Mouse (Mus musculus) induced T-regulatory cell, adult 2 months (primary cell): ENCODE results near the gene Gna15.

Experiments
- DNase-seq: peaks from one replicate; pipeline ENCODE4 v3.0.0-alpha.2; 2012; ENCODE audit warnings: low read depth

Gna15 gene

DNA sequence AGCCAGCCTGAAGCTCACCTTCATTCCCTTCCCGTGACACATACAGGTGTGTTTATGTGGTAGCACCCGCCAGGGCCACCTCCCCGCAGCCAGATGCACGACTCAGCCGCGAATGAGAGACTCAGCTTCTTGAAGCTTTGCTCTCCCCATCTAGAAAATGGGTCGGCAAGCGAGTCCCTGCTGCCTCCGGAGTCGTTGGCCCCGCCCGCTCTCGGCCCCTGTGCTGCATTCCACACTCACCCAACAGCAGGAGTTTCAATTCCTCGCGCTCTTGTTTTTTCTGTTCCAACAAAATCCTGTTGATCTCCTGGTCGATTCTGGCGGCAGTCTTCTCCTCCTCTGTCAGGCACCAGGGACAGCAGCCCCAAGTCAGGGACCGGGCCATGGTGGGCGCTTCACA, 455 bp downstream of the Gna15 start:
- DNase-seq: peak; percentile 67

GRCm38 (mm10) chr10:81523142-81523541, 883 bp downstream of the Gna15 start:
- peak; percentile 26 for DNase-seq

DNA sequence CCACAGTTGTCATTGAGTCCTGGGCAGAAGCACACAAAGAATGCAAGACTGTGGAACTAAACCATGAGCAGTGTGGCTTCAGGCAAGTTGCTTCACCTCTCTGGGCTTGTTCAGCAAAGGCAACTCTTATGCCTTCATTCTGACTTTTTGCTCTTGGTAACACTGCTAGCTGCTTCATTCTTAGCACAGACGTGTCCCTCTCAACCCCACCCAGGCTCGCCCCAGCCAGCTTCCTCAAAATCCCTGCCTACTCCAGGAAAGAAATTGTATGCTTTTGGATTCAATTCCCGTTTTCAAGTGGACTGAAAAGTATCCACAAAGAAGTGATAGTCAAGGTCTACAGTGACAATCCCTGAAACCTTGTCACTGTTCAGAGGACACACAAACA, 4.1 kb downstream of the Gna15 start:
- no peak for DNase-seq

- DNase-seq: peak; percentile 35
Measured at GRCm38 (mm10) chr10:81519227-81519977, 4.6 kb downstream of the Gna15 start.

- peak; percentile 87 for DNase-seq
Measured at GRCm38 (mm10) chr10:81518546-81518945, 5.5 kb downstream of the Gna15 start.

DNA sequence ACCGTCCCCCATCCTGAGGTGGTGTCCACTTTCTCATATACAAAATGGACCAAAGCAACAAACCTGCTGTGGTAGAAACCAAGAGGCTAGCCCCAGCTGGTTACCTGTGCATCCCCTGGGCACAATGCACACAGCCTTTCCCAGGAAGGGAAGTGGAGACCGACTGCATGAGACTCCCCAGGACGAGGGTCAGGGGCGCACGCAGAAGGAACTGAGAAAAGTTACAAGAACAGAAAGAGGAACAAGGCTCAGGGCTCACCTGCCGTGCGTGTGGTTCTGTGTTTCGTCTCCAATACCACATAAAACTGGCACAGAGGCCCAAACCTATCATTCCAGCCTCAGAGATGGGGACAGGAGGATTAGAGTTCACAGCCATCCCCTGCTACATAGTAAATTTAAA, 6.8 kb downstream of the Gna15 start:
- no peak for DNase-seq

- DNase-seq: peak; percentile 56
Measured at GRCm38 (mm10) chr10:81513798-81514197, 10.2 kb downstream of the Gna15 start.

GRCm38 (mm10) chr10:81510246-81510810, 13.7 kb downstream of the Gna15 start:
- peak; percentile 93 for DNase-seq

DNA sequence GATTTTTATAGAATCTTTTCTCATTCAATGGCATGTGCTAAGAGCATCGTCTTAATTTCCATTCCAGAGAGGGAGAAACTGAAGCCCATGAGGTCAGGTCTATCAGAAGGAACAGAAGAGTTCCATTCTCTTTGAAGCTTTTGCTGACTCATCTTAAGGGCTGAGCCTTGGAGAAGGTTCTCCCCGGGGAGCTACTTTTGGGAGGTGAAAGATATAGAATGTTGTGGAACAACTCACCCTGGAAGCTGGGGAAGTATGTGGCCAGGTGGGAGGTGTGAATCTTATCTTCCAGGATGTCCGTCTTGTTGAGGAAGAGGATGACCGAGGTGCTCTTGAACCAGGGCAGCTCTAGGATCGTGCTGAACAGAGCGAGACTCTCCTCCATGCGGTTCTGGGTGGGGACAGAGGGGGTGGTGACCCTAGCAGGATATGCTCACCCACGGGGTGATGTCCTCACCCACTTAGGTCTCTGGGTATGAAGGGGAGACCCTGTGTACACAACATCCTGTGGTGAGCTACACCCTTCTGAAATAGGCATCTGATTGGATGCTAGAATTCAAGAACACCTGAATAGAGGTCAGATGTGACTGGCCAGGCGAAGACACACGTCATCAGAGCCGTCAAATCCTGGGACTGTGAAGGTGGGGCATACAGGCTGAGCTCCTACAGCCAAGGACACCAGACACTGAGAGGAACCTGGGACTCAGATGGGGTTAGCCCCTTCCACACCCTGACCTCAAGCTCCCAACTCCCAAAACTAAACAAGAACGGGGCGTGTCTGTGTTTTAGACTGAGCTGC, 16.1 kb downstream of the Gna15 start:
- DNase-seq: peak; percentile 94

DNA sequence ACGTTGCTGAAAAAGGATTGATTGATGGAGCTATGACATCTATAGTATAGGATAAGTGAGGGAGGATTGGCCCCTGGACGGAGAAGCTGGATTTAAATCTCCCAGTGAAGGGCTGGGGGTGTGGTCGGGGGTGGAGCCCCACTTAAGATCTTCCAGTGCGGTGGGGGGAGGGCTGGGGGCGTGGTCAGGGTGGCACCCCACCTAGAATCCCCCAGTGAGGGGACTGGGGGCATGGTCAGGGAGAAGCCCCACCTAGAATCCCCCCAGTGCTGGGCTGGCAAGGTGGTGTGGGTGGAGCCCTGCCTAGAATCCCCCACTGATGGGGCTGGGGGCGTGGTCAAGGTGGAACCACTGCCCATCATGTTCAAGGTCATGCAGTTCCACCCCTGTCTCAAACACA, 16.9 kb downstream of the Gna15 start:
- peak; percentile 70 for DNase-seq

DNA sequence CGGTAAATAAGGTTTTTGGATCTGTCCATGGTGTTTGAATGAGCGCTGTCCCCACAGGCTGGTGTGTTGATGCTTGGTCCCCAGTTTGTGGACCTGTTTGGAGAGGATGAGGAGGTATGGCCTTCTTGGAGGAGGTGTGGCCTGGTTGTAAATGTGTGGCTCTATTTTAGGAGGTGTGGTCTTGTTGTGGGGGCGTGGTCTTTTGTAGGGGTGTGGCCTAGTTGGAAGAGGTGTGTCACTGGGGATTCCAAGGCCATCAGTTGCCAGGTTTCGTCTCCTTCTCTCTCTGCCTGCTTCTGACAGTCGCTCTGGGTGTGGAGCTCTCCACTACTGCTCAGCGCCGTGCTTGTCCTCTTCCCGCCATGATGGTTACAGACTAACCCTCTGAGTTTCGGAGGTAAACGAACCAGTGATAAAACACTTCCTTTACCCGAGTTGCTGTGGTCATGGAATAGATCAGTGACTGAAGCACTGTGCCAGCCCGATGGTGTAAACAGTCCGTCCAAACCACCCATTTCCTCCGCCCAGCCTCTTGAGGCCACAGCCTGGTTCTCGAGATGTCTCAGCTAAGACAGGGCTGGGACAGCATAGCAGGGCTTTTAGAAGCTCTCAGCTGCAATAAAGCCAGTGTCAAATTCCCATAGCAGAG, 18.9 kb downstream of the Gna15 start:
- peak; percentile 87 for DNase-seq

DNA sequence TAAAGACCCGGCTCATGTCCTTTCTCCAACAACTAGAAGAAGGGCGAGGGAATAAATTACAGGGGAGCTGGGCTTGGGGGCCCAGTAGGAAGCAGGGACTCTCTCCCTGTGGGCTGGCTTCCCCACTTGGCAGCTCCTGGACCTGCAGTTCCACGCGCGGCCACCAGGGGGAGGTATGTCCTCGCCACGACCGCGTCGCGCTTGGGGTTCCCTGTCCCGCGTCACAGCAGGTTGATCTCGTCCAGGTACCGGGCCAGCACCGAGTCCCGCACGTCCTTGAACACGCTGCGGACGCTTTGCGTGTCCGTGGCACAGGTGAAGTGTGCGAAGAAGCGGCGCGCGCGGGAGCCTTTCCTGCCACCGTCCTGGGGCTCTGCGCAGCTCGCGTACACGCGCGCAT, 21.4 kb downstream of the Gna15 start:
- peak; percentile 92 for DNase-seq

- DNase-seq: peak; percentile 14
Measured at GRCm38 (mm10) chr10:81501863-81502262, 22.2 kb downstream of the Gna15 start.

- peak; percentile 39 for DNase-seq
Measured at GRCm38 (mm10) chr10:81500032-81500431, 24.0 kb downstream of the Gna15 start, which contains the start of gene S1pr4. Gene S1pr4 (minus strand): TSS chr10:81500132.

- DNase-seq: peak; percentile 90
Measured at GRCm38 (mm10) chr10:81499250-81499901, 24.6 kb downstream of the Gna15 start.

DNA sequence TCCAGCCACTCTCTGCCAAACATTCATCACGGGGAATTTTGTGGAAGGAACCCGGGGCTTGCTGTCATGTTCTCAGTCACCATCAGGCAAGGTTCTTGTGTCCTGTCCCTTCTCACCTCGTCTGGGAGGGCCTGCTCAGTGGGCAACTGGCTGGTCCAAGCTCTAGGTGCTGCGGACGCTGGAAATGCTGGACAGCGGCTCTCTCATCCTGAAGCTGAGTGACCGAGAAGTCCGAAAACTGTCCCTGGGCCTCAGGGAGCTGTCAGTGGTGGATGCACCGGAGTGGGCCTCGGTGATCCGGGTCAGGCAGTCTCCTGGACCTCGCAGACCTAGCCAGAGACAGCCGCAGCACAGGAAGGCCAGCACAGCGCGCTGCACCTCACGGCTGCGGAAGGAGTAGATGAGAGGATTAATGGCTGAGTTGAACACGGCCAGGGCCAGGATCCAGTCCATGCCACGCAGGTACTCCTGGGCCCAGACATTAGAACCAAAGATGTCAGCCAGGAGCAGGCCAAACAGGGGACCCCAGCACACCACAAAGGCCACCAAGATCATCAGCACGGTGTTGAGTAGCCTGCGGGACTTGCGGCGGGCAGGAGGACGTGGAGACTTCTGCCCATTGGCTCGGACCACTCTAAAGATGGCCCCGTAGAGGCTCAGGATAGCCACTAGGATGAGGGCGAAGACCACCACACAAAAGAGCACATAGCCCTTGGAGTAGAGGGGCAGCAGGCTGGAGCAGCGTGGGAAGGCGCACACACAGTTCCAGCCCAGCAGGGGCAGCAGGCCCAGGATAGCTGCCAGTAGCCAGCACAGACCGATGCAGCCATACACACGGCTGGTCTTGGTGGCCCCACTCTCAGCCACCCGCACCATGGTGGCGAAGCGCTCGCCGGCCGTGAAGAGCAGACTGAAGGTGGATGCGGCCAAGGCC, 25.4 kb downstream of the Gna15 start:
- DNase-seq: peak; percentile 60

DNA sequence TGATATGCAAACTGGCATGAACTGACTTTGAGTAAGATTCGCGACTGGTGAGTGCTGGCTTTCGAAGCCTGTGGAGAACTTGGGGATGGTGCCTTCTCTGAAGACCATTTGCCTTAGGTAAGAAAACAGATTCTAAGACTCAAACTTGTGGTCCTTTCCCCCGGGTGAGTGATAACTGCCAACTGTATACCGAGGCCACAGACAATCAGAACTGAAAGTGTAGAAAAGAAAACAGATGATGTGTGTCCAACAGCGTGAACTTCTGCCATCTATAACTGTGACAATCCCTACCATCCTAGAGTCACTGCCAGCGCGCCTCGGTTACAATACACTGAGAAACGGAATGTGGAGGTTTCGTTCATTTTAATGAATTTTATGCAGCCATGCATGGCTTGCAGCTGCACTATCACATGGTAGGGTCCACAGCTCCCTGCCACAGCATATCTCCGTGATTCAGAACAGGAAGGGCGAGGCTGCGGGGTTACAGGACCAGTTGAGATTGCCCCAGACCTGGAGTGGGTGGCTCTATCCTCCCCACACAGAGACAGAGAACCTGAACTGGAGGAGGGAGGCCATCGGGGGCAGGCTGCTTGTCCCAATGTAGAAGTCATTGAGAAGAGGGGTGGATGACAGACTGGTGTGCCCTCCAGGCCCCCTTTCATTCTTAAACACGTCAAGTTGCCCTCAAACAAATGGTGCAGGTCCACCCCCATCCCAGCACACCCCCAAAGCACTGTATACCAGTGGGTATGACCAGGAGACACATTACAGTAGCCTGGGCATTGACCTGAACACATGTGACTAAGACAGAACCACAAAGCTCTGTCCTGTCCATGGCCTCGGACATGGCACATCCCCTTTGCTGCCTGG, 26.4 kb downstream of the Gna15 start:
- peak; percentile 59 for DNase-seq

GRCm38 (mm10) chr10:81496969-81497368, 27.1 kb downstream of the Gna15 start:
- no peak for DNase-seq

- DNase-seq: peak; percentile 98
Measured at GRCm38 (mm10) chr10:81496264-81496901, 27.6 kb downstream of the Gna15 start, which contains the start of gene Ncln. Gene Ncln (minus strand): TSS chr10:81496392.
